Mouse (Mus musculus) liver, postnatal 0 days (tissue): ENCODE results near the gene Htr2b. TPM values are rescaled to one million over a fixed set of nuclear protein-coding genes. Genes with fewer than 3 reads are reported as not detected.

Experiments used
- ATAC-seq: fragments of 200-750 bp; cut with Nextera tagmentation; 2 replicates; pipeline ENCODE4 v1.8.0; 2017; ENCODE audit warnings: mild to moderate bottlenecking, moderate library complexity
- DNase-seq: peaks from one replicate; pipeline ENCODE4 v3.0.0-alpha.2; 2016
- H3K27ac ChIP-seq: fragments of 300-500 bp; sonication (generic); 2 replicates; pipeline ENCODE4 v1.5.1; 2014; ENCODE audit warnings: antibody characterized with exemption, moderate library complexity, mild to moderate bottlenecking, low read depth
- H3K27me3 ChIP-seq: fragments of 300-500 bp; sonication (generic); 2 replicates; pipeline ENCODE4 v1.6.1; 2014; ENCODE audit warnings: low read length, control low read depth, mixed read lengths; ENCODE audit not compliant: insufficient read depth
- H3K36me3 ChIP-seq: fragments of 300-500 bp; sonication (generic); replicated peaks from 2 replicates; pipeline ENCODE4 v1.6.1; 2014; ENCODE audit warnings: mild to moderate bottlenecking, control low read depth, low read length, moderate library complexity, mixed read lengths; ENCODE audit not compliant: insufficient read depth
- H3K4me1 ChIP-seq: fragments of 300-500 bp; sonication (generic); 2 replicates; pipeline ENCODE4 v1.6.1; 2014; ENCODE audit warnings: antibody characterized with exemption, mild to moderate bottlenecking, control low read depth; ENCODE audit not compliant: insufficient read depth
- H3K4me2 ChIP-seq: fragments of 300-500 bp; sonication (generic); 2 replicates; pipeline ENCODE4 v1.6.1; 2014; ENCODE audit warnings: low read depth, mild to moderate bottlenecking, low read length, moderate library complexity, mixed read lengths
- H3K4me3 ChIP-seq: fragments of 300-500 bp; sonication (generic); 2 replicates; pipeline ENCODE4 v1.5.1; 2014; ENCODE audit warnings: low read depth, low read length
- H3K9ac ChIP-seq: fragments of 300-500 bp; sonication (generic); replicated peaks from 2 replicates; pipeline ENCODE4 v1.6.1; 2014; ENCODE audit warnings: mild to moderate bottlenecking, moderate library complexity
- H3K9me3 ChIP-seq: fragments of 300-500 bp; sonication (generic); 2 replicates; pipeline ENCODE4 v1.6.1; 2016; ENCODE audit warnings: mild to moderate bottlenecking, control low read depth, low read length, mixed read lengths
- CTCF ChIP-seq: sonication (generic); IDR thresholded peaks from 2 replicates; pipeline ENCODE4 v1.5.1; 2016; ENCODE audit warnings: antibody characterized with exemption, low read depth
- EP300 ChIP-seq: IDR thresholded peaks from 2 replicates; pipeline ENCODE4 v1.6.1; 2016; ENCODE audit warnings: antibody characterized with exemption, low read depth, mild to moderate bottlenecking
- WGBS: fragments of 180-500 bp; shearing (Covaris S2); extraction: QIAGEN DNeasy Blood & Tissue Kit; methylation state at CpG from one replicate; pipeline ENCODE4 v1.1.7; 2014; ENCODE audit not compliant: insufficient replicate concordance; 5-methylcytosine and 5-hydroxymethylcytosine counted together
- polyA plus RNA-seq: library from polyadenylated mRNA; unstranded; fragments of >200 nt; fragmentation: Nextera tagmentation; extraction: Ambion mirVana; gene quantifications from 2 replicates; pipeline ENCODE4 v1.2.1, GENCODE M21; 2015

The Htr2b gene
- polyA plus RNA-seq, 1 experiment from 2014 or later, result not detected

DNA sequence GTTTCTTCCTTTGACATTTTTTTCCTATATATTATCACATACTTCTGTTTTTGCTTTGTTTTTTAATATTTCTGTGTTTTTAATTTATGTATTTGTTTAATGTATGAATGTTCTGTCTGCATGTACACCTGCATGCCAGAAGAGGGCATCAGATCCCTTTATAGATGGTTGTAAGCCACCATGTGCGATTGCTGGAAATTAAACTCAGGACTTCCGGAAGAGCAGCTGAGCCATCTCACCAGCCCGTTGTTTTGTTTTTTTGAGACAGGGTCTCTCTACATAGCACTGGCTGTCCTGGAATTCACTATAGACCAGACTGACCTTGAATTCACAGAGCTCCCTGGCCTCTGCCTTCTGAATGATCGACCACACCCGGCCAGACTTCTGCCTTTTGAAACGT is 49.2 kb downstream of the Htr2b start:
- 78% methylated on average over 6 of the region's 6 CpGs for WGBS
- Histone ChIP-seq H3K4me3 (no peak overlapping the region), H3K4me2 (no peak overlapping the region), H3K9ac (no peak overlapping the region), H3K9me3 (no peaks in the 10 kb centered on the region), H3K4me1 (peaks cover 22% of the 10 kb centered on the region), H3K27me3 (no peaks in the 10 kb centered on the region), H3K27ac (no peak overlapping the region), H3K36me3 (no peaks in the 10 kb centered on the region; the same call in none of the 2 replicates)
- ATAC-seq, result no peak
- no peak for DNase-seq
- TF ChIP-seq CTCF (peak; percentile 51), EP300 (no peak)

DNA sequence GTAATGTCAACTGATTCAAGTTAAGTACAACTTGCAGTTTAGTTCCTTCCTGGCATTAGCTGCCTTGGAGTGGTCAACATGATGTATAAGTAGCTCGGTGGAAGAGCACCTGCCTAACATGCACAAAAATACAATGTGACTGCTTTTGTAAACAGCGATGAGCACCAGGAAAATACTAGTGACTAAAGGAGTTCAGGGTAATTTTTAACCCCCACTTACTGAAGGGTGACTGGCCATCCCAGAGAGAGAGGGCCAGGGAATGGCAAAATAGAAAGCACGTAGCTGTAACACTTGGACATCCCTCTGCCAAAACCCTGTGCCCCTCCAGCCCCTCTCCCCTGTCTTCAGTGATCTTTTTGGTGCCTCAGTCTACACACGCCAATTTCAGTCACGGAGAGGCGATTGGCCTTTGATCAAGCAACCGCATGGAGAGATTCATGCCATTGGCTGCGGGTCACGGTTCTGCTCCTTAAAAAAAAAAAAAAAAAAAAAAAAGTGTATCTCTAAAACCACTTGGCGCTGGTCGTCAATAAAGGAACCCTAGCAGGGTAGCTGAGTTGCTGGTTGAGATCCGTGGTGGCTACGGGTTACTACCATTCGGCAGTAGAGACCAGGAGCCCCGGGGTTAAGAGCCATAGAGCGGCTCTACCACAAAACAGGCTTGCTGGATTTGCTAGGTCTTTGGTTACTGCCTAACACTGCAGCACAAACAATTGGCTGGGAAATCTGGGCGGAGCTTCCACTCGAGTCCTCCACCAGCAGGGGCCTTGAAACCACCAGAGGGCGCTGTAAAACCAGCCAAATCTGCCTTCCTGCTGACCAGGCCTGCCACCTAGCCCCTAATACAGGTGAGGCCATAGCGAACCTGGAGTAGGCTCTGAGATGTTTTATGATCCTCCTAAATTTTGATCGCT is 52.7 kb downstream of the Htr2b start:
- Histone ChIP-seq H3K9me3 (no peaks in the 10 kb centered on the region), H3K9ac (peak overlapping the region; percentile 39), H3K4me3 (peak overlapping the region; percentile 29), H3K36me3 (no peaks in the 10 kb centered on the region; the same call in none of the 2 replicates), H3K4me2 (peak overlapping the region; percentile 69), H3K27me3 (no peaks in the 10 kb centered on the region), H3K27ac (peak overlapping the region; percentile 82), H3K4me1 (peaks cover 22% of the 10 kb centered on the region)
- 7% methylated on average over 21 of the region's 21 CpGs for WGBS
- peak; percentile 95 for DNase-seq
- peak; percentile 64 for ATAC-seq
- TF ChIP-seq CTCF, result peak; percentile 97
- TF ChIP-seq EP300, result no peak

DNA sequence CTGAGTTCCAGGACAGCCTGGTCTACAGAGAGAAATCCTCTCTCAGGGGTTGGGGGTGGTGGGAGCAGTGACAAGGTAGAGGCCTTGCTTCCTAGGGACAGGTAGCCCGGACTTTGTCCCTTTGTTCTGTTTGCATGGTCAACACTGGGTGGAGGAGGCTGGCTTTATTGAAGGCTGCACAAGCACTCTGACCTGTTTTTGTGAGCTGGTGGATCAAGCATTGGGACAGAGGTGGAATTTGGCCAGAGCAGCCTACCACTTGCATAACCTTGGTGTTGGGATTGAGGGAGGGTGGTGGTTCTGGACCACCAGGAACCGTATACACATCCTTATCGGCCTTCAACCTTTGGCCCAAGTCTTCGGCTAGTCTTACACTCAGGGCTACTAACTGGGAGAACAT is 55.5 kb downstream of the Htr2b start:
- no peak for TF ChIP-seq EP300
- no peak for TF ChIP-seq CTCF
- no peak overlapping the region for H3K9ac ChIP-seq
- WGBS, result 48% methylated on average over 4 of the region's 4 CpGs

DNA sequence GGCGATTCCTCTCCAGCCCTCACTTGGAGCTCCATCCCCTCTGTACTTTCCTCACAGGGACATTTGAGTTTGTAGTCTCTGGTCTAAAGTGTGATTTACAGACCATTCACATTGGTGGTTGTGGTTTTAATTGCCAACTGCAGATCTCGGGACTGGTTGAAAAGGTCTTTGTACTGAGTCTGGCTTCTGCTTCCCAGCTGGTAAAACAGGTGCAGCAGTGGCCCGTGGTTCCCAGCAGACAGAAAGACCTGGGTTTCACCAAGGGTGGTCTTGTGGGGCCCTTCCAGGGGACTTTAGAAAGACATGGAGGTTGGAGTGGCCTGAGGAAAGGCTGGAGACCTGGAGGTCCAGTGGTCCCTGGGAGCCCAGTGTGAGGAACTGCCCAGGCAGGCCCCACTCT is 56.8 kb downstream of the Htr2b start:
- H3K9me3 ChIP-seq, result no peaks in the 10 kb centered on the region
- DNase-seq, result no peak
- WGBS, result 40% methylated on average over 3 of the region's 3 CpGs

More for the DNA sequence above, 55.5 kb downstream of the Htr2b start:
- H3K4me1 ChIP-seq, result peaks cover 23% of the 10 kb centered on the region
- no peak overlapping the region for H3K4me2 ChIP-seq
- no peaks in the 10 kb centered on the region for H3K27me3 ChIP-seq
- no peaks in the 10 kb centered on the region for H3K9me3 ChIP-seq
- H3K4me3 ChIP-seq, result no peak overlapping the region
- peak overlapping the region; percentile 96 for H3K27ac ChIP-seq
- peak; percentile 71 for DNase-seq
- H3K36me3 ChIP-seq, result no peaks in the 10 kb centered on the region; the same call in 1 of the 2 replicates
- peak; percentile 92 for ATAC-seq

DNA sequence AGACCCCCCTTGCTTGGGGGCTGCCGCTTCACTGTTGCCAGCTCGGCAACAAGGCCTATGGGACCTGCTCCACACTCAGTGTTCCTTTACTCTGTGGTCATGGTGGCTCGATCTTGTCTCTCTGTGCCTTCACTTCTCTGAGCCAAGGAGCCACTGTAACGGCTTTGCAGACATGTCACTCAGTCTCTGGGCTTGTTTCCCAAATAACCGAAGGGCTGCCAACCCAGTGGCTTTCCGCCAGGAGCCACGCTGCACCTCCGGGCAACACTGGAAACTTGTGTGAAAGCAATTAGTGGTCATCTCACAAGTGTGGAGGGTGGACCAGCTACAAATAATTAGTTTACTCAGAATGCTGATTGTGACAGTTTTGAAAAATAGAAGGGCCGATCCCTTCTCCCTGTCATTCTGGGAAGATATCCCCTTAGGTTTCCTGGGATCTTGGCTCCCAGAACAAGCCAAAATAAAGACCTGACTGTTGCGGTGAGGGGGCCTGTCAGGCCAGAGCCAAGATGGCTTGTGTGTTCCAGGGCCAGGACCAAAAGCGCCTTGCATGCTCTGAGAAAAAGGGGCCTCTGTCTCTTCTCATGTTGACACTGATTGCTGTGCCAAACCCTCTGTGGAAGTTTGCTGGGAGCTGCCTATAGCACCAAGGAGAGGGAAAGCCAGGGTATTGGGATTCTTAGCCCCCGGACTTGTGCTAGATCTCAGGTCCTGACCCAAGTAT is 58.4 kb downstream of the Htr2b start:
- H3K27me3 ChIP-seq, result 0 out of 2 replicates have a peak, but pooled peaks cover 4% of the 10 kb centered on the region
- TF ChIP-seq CTCF (no peak), EP300 (no peak)
- peak overlapping the region; percentile 59 for H3K27ac ChIP-seq
- no peak overlapping the region for H3K4me2 ChIP-seq
- H3K9ac ChIP-seq, result no peak overlapping the region
- no peak for ATAC-seq
- peaks cover 20% of the 10 kb centered on the region for H3K4me1 ChIP-seq
- no peaks in the 10 kb centered on the region for H3K9me3 ChIP-seq
- no peak for DNase-seq
- H3K4me3 ChIP-seq, result no peak overlapping the region
- H3K36me3 ChIP-seq, result no peaks in the 10 kb centered on the region; the same call in 1 of the 2 replicates
- 73% methylated on average over 12 of the region's 12 CpGs for WGBS

More for the DNA sequence above, 56.8 kb downstream of the Htr2b start:
- no peak for ATAC-seq
- no peaks in the 10 kb centered on the region for H3K27me3 ChIP-seq
- H3K4me2 ChIP-seq, result no peak overlapping the region
- H3K27ac ChIP-seq, result peak overlapping the region; percentile 92
- H3K9ac ChIP-seq, result no peak overlapping the region
- TF ChIP-seq CTCF (no peak), EP300 (no peak)
- peaks cover 23% of the 10 kb centered on the region for H3K4me1 ChIP-seq
- no peaks in the 10 kb centered on the region; the same call in 1 of the 2 replicates for H3K36me3 ChIP-seq
- H3K4me3 ChIP-seq, result no peak overlapping the region

Other genes starting within 250 kb of the Htr2b start
- 52.1 and 56.7 TPM in 2 replicates for gene Itm2c, start 217.7 kb downstream of the Htr2b start, polyA plus RNA-seq
- 0.11 TPM in 1 of 2 replicates, not detected in the other for gene 4933407L21Rik, start 183.5 kb downstream of the Htr2b start, polyA plus RNA-seq
- gene Gpr55, start 151.0 kb downstream of the Htr2b start, polyA plus RNA-seq, result 0.12 and 0.20 TPM in 2 replicates
- 0.09 TPM in 2 replicates for gene Spata3, start 95.2 kb downstream of the Htr2b start, polyA plus RNA-seq
- 30.8 and 38.3 TPM in 2 replicates for gene 2810459M11Rik, start 66.1 kb downstream of the Htr2b start, polyA plus RNA-seq
- gene Psmd1, start 47.6 kb downstream of the Htr2b start, polyA plus RNA-seq, result 60.0 and 68.1 TPM in 2 replicates
- gene Gm21972, start 21.7 kb upstream of the Htr2b start, polyA plus RNA-seq, result not detected in 2 replicates
- gene Armc9, start 42.8 kb upstream of the Htr2b start, polyA plus RNA-seq, result 4.7 and 5.0 TPM in 2 replicates
- gene B3gnt7, start 190.9 kb upstream of the Htr2b start, polyA plus RNA-seq, result 0.46 and 1.0 TPM in 2 replicates
- 169 and 175 TPM in 2 replicates for gene Ncl, start 247.4 kb upstream of the Htr2b start, polyA plus RNA-seq